Mouse (Mus musculus) spleen, adult 18-20 months (tissue): ENCODE measurements around the gene Jpt2.

Experiments used
- DNase-seq, 2 experiments: peaks; one replicate each; pipeline ENCODE4 v3.0.0; 2022; ENCODE audit warnings: mixed read lengths in 2 of 2

Gene Jpt2

GRCm38 (mm10) chr17:24960135-24960851, at the start of gene Jpt2:
Gene Jpt2, minus strand, starts transcription at chr17:24960689.
- DNase-seq = peak; percentile 95 to 96

DNA sequence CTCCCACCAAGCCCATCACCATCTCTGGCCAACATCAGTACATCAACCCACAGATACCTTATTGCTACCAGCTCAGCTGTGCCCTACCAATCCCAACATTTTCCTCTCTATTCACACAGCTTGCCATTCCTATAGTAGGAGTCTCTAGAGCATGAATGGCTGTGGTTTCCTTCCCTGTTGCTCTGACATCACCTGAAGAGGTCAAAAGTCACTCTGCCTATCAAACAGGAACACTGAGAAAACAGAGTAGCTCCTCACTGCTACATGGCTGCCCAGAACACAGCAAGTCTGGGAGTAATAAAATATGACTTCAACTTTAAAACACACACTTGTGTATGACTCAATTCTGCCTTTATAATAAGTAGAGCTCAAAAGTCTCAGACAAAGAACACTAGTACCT, 47.0 kb upstream of the Jpt2 start:
- no peak for DNase-seq

GRCm38 (mm10) chr17:25005102-25005501, 44.6 kb upstream of the Jpt2 start:
- no peak for DNase-seq

DNA sequence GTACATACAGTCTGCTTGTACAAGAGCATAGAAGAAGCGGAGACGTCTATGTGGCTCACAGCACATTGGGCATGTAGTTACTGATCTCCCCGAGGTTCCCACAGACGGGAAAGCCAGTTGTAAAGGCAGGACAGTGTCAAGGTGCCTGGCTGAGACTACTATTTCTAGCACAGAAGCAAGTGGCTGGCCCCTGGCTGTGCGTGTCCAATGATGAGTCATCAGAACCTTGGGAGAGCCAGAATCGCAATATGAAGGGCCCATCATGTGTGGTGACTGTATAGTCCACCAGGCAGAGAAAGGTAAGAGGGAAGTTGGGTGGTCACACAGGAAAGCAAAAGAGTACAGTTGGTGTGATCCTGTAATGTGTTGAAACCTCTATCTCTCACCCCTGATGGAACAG, 34.2 kb upstream of the Jpt2 start:
- no peak for DNase-seq

GRCm38 (mm10) chr17:24987221-24987620, 26.7 kb upstream of the Jpt2 start:
- no peak for DNase-seq

DNA sequence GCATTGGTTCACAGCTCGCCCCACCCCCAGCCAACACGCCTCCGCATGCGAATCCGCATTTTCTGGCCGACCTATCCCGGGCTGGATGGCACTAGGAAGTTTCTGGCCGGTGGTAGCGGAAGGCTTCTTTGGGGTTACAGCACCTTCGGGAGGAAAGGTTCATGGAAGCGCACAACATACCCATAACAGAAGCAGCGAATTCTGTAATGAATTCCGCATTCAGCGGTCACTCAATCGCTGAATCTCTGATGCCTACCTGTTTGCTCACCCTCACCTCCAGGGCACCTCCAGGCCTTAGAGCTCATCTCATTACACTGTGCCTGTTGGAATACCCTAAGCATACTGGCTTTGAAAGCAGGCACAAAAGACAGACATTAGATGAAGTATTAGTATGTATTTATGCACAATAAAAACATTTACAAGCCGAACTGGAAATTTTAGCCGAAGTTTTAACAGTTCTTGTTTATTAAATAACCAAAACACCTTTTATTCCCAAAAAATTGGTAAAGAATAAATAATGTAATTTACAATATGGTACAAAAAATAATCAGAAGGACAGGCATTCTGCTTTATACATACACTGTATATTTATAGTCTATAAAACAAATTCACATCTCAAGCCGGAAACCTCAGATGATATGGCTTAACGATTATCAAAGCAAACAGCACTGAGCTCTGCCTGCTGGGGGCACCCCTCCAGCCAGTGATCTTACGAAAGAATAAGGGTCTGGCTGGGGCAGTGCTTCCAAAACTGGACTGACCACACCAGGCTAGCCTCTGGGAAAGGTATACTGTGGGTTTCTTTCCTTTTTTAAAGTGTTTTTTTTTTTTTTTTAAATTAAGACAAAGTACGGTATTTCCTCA, 595 bp upstream of the Jpt2 start:
- DNase-seq = no peak

DNA sequence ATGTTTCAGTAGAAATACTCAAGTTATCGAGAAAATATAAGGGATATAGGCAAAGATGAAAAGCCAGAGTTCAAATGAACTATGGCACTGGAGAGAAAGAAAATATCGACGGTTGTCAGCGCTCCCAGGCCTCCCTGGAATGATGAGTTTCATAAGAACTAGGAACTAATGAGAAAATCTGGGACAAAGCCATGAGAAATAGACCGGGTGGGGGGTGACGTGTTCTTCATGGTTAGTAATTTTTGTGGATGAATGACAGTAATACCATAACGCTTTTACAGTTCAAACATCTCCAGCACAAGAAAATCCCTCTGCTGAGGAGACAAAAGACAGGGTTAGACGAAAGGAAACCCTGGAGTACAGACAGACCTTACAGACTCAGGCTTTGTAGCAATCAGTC, 1.1 kb downstream of the Jpt2 start:
- DNase-seq = no peak

DNA sequence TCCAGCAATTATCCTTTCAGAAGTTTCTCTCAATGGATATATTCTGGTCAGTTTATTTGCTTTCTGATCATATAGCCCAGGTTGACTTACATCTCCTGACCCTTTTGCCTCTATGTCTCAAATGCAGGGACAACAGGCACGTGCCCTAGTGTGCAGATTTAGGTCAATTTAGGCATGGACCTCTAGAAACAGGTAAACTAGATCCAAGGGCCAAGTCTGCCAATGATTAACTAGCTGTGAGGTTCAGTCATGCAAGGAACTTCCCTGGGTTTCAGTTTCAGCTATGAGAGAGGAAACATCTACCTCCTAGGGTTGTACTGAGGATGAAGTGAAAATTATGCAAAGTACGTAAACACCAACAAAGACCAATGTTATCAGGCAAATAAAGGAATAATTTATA, 7.2 kb downstream of the Jpt2 start:
- DNase-seq = no peak

- DNase-seq = no peak
These were observed 9.8 kb downstream of the Jpt2 start for GRCm38 (mm10) chr17:24950671-24951070.

- no peak for DNase-seq
These were observed 12.3 kb downstream of the Jpt2 start for GRCm38 (mm10) chr17:24948204-24948603.

- DNase-seq = peak in 1 of 2 experiments; percentile 12
These were observed 16.9 kb downstream of the Jpt2 start for GRCm38 (mm10) chr17:24943589-24943988.

- DNase-seq = peak; percentile 7 to 8
These were observed 17.5 kb downstream of the Jpt2 start for GRCm38 (mm10) chr17:24943036-24943435.

DNA sequence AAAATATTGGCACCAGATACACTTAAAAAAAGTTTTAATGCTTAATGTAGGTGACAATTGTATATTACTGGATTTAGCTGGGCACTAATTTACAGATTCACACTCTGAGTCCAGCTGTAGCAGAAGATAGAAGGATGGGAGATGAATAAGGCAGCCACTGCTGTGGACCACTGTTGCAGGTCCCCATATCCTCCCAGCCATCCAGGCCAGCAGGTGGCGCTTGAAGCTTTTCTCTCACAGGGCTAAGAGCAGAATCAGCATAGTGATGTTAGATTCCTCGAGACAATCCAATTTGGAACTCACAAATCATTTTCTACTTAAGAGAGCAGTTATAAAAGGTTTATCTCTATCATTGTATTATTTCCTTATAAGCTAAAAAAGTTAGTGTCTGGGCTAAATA, 18.0 kb downstream of the Jpt2 start:
- DNase-seq = peak; percentile 33 to 55

DNA sequence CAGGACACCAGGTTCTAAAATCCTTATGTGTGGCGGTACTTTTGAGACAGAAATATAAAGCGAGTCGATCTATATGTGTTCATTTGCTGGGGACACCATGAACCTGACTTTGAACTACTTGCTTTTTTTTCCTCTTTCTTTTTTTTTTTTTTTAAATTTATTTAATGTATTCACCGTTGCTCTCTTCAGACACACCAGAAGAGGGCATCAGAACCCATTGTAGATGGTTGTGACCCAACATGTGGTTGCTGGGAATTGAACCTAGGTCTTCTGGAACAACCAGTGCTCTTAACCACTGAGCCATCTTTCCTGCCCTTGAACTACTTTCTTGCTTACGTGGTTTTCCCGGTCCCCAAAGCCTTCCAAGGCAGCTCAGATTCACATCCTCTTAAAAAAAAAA, 23.2 kb downstream of the Jpt2 start:
- no peak for DNase-seq

DNA sequence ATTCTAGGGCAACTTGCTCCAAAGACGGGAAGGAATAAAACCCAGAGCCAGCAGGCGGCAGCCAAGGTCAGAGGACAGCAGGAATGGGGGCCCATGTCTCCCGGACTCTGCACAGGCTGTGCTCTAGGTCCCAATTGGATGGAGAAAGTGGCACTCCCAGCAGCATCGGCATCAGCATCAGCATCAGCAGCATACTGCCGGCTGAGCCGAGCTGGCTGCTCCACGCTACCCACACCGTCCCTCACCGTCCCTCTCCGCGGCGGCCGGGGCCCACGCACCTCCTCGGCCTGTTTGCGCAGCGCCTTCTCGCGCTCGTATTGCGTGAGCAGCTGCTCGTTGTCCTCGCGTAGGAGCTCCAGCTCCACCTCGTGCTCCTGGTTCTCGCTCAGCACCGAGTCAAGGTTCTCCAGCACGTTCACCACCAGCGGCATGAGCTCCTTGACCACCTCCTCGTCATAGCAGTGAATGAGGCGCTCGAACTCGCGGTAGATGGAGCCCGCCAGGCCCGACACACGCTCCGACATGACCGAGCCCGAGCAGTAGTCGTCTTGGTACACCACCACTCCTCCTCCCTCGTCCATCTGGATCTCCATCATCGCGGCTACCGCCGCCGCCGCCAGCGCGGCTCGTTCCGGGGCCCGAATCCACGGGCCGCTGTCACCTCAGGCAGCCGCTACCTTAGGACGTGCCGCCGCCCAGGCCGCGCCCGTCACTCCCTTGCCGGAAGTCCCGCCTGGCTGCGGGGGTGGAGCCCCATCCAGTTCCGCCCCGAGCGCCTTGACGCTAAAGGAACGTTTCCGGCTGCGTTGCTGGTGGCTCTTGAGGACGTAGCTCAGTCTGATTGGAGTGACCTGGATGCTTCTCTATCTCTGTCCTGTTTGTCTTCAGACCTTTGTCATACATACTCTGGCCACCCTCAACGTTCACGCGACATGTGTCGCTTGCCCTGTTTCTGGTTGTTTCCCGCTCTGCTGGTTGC, 23.9 kb downstream of the Jpt2 start, which contains the start of gene Mapk8ip3:
Gene Mapk8ip3, minus strand, starts transcription at position 719 of the 979 bp plus-strand sequence.
- DNase-seq = peak; percentile 88 to 96

GRCm38 (mm10) chr17:24935666-24936065, 24.8 kb downstream of the Jpt2 start:
- DNase-seq = no peak

- DNase-seq = no peak
These were observed 25.6 kb downstream of the Jpt2 start for GRCm38 (mm10) chr17:24934926-24935325.

GRCm38 (mm10) chr17:24933163-24933562, 27.3 kb downstream of the Jpt2 start:
- no peak for DNase-seq

DNA sequence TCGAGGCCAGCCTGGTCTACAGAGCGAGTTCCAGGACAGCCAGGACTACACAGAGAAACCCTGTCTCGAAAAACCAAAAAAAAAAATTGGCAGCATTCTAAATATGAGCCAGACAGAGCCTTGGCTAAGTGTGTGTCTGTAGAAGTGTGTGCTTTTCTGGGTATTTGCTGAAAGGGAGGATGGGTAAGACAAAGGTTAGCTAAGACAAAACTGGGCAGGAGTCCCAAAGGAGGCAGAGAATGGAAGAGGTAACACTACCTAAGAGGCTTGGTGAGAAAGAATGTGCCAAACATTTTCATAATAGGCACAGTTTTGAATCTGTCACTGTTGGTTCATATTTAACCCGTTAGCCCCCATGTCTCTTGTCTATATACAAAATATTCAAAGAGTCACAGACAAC, 28.1 kb downstream of the Jpt2 start:
- DNase-seq = no peak

GRCm38 (mm10) chr17:24929506-24929905, 31.0 kb downstream of the Jpt2 start:
- no peak for DNase-seq

- no peak for DNase-seq
These were observed 37.2 kb downstream of the Jpt2 start for GRCm38 (mm10) chr17:24923246-24923645.

GRCm38 (mm10) chr17:24913984-24914383, 46.5 kb downstream of the Jpt2 start:
- DNase-seq = no peak

DNA sequence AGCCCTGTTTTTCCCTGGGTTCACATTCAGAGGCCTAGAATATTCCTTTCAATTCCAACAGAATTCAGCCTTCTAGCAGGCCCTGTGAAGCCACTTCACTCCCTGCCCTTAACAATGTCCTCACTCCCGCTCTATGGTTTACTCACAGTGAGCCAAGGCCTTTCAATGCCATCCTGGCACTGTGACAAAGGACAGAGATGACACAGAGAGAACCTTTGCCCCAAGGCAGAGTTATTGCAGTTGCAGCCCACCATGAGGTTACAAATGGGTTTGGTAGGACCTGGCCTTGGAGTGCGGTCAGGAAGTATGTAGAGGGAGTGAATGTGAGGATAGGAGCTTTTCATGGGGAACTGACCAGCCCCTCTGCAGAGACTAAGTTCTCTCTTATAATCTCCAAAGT, 52.9 kb downstream of the Jpt2 start:
- no peak for DNase-seq
